Mouse (Mus musculus) heart, embryonic 15.5 days (tissue): ENCODE results near the gene Saysd1. TPM values are rescaled to one million over a fixed set of nuclear protein-coding genes. Genes with fewer than 3 reads are reported as not detected.

Experiments used
- ATAC-seq: fragments of 200-750 bp; cut with Nextera tagmentation; replicated peaks from 2 replicates; pipeline ENCODE4 v1.8.0; 2017; ENCODE audit warnings: low read depth, moderate TSS enrichment; ENCODE audit not compliant: insufficient number of reproducible peaks, insufficient read depth, low FRiP score
- H3K27ac ChIP-seq: fragments of 300-500 bp; sonication (generic); 2 replicates; pipeline ENCODE4 v1.5.1; 2015; ENCODE audit warnings: mild to moderate bottlenecking, inconsistent platforms
- H3K27me3 ChIP-seq: fragments of 300-500 bp; sonication (generic); 2 replicates; pipeline ENCODE4 v1.6.1; 2015; ENCODE audit warnings: inconsistent platforms
- H3K36me3 ChIP-seq: fragments of 300-500 bp; sonication (generic); 2 replicates; pipeline ENCODE4 v1.6.1; 2015; ENCODE audit warnings: mild to moderate bottlenecking, inconsistent platforms
- H3K4me1 ChIP-seq: fragments of 300-500 bp; sonication (generic); replicated peaks from 2 replicates; pipeline ENCODE4 v1.6.1; 2015; ENCODE audit warnings: inconsistent platforms
- H3K4me2 ChIP-seq: fragments of 300-500 bp; sonication (generic); 2 replicates; pipeline ENCODE4 v1.6.1; 2015; ENCODE audit warnings: inconsistent platforms, mild to moderate bottlenecking, moderate library complexity
- H3K4me3 ChIP-seq: fragments of 300-500 bp; sonication (generic); 2 replicates; pipeline ENCODE4 v1.5.1; 2015; ENCODE audit warnings: mild to moderate bottlenecking, inconsistent platforms
- H3K9ac ChIP-seq: fragments of 300-500 bp; sonication (generic); 2 replicates; pipeline ENCODE4 v1.6.1; 2015; ENCODE audit warnings: mild to moderate bottlenecking, inconsistent platforms
- H3K9me3 ChIP-seq: fragments of 300-500 bp; sonication (generic); replicated peaks from 2 replicates; pipeline ENCODE4 v1.6.1; 2016; ENCODE audit warnings: inconsistent platforms
- WGBS: fragments of 180-500 bp; shearing (Covaris S2); methylation state at CpG from one replicate; pipeline ENCODE4 v1.1.7; 2015; ENCODE audit warnings: mixed read lengths; 5-methylcytosine and 5-hydroxymethylcytosine counted together
- polyA plus RNA-seq: library from polyadenylated mRNA; unstranded; fragments of >200 nt; fragmentation: Nextera tagmentation; extraction: Ambion mirVana; gene quantifications from 2 replicates; pipeline ENCODE4 v1.2.1, GENCODE M21; 2015

The Saysd1 gene
- polyA plus RNA-seq: 7.7 and 9.3 TPM in 2 replicates

DNA sequence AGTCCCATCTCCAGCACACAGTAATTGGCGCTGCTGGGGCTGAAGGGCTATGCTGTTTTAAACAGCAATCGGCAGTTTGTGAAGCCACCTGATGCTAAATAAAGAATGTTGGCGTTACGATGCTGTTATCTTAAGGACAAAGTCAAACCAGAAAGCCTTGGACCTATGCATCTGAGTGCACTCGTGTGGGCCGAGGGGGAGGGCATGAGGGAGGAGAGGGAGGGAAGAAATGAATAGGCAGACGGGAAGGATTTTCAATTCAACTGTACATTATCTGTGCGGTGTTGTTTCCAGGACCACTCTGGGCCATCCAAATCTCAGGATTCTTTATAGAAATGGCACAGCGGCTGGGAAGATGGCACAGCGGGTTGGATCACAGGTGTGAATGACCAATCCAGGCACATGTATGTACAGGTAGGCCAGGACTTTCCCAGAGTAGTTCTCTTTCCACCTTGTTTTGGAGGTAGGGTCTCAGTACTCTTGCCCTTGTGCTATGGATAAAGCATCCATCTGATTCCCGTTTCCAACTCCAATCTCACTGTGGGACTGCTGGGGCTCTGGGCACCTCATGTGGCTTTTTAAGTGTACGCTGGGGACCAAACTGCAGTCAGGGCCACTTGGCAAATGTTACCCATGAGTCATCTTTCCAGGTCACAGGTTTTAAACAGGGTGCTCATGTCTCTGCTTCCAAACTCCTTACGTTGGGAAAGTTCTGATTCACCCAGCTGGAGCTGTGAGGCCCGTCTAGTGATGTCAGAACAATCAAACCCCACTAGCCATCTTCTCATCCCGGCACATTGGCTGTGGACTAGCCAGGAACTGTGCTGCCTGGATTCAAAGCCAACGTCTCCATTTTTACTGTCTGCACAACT, at the start of gene Saysd1:
Gene Saysd1 (minus strand): TSS at position 51 of the 872 bp plus-strand sequence.
- no peak for ATAC-seq
- Histone ChIP-seq H3K36me3 (no peaks in the 10 kb centered on the region), H3K9me3 (no peaks in the 10 kb centered on the region), H3K9ac (no peak within 1 kb of the TSS), H3K4me3 (no peak within 1 kb of the TSS), H3K27me3 (no peaks in the 10 kb centered on the region), H3K27ac (no peak within 1 kb of the TSS), H3K4me1 (0 out of 2 replicates have a peak, but pooled peaks cover 3% of the 10 kb centered on the region), H3K4me2 (no peak within 1 kb of the TSS)
- WGBS: 71% methylated on average over 16 of the region's 16 CpGs

DNA sequence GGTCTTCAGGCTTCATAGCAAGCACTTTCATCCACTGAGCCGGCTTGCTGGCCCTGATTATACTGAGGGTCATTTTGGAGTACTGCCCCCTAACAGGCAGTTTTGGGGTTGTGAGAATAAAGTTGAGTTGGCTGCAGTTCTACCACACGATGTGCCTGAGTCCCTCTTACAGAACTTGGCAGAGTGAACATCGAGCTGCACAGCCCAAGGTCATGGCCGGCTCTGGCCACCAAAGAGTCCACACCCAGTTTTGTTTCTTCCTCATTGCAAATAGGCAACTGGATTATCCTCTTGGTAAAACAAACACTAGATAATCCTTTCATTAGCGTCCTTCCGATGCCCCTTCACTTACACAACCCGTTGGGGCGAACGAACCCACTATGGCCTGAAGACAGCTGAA, 47.1 kb upstream of the Saysd1 start:
- 75% methylated on average over 9 of the region's 9 CpGs for WGBS
- no peak overlapping the region for H3K4me2 ChIP-seq

DNA sequence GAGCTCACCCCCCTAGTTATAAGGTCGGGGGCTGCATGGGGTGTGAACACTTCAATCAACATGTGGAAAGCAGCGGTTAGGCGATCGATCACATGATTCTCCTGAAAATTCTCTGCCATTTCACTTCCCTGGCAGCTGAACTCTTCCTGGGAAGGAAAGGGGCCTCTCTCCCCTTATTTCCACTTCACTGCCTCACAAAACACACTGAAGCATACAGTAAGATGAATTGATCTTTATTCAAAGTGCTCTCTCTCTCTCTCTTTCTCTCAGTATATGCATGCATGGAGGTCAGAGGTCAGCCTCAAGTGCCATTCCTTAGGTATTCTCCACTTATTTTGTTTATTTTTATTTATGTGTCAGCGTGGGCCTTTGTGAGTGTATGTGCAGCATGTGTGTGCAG, 45.4 kb upstream of the Saysd1 start:
- no peaks in the 10 kb centered on the region for H3K27me3 ChIP-seq
- 71% methylated on average over 5 of the region's 5 CpGs for WGBS
- no peaks in the 10 kb centered on the region for H3K36me3 ChIP-seq
- H3K4me1 ChIP-seq: peaks cover 20% of the 10 kb centered on the region
- no peak for ATAC-seq
- no peak overlapping the region for H3K27ac ChIP-seq
- H3K4me2 ChIP-seq: no peak overlapping the region
- H3K4me3 ChIP-seq: no peak overlapping the region
- H3K9me3 ChIP-seq: no peaks in the 10 kb centered on the region
- H3K9ac ChIP-seq: no peak overlapping the region

More for the DNA sequence above, 47.1 kb upstream of the Saysd1 start:
- H3K27me3 ChIP-seq: no peaks in the 10 kb centered on the region
- no peaks in the 10 kb centered on the region for H3K9me3 ChIP-seq
- peaks cover 11% of the 10 kb centered on the region for H3K4me1 ChIP-seq
- no peaks in the 10 kb centered on the region for H3K36me3 ChIP-seq
- H3K27ac ChIP-seq: no peak overlapping the region
- no peak for ATAC-seq
- no peak overlapping the region for H3K9ac ChIP-seq
- H3K4me3 ChIP-seq: no peak overlapping the region

DNA sequence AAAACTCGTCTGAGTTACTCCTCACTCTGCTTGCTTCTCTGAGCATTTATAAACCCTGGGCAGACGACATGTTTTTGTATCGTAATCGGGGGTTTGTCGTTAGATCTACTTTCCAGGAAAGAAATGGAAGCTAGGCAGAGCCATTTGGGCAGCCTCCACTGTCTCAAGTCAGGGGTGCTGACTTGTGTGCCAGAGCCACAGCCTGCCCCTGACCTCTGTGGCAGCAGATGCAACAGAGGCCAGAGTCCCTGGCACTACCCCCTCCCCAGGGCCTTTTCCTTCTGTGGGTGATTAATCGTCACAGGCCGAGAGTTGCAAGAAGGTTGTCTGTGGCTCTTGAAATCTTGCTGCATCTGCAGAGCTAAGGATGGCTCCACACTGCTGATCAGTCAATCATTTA, 44.3 kb upstream of the Saysd1 start:
- no peaks in the 10 kb centered on the region for H3K9me3 ChIP-seq
- no peaks in the 10 kb centered on the region for H3K36me3 ChIP-seq
- H3K4me3 ChIP-seq: no peak overlapping the region
- peaks cover 20% of the 10 kb centered on the region for H3K4me1 ChIP-seq
- H3K27me3 ChIP-seq: no peaks in the 10 kb centered on the region
- H3K9ac ChIP-seq: no peak overlapping the region
- no peak overlapping the region for H3K27ac ChIP-seq
- ATAC-seq: no peak
- WGBS: 79% methylated on average over 7 of the region's 7 CpGs
- H3K4me2 ChIP-seq: no peak overlapping the region

GRCm38 (mm10) chr14:20181466-20181921, 43.2 kb upstream of the Saysd1 start, which contains the start of gene Kcnk5:
Gene Kcnk5, minus strand, starts transcription at chr14:20181809.
- H3K9me3 ChIP-seq: no peaks in the 10 kb centered on the region
- peaks cover 20% of the 10 kb centered on the region for H3K4me1 ChIP-seq
- peak; percentile 89 for ATAC-seq
- H3K4me3 ChIP-seq: peak within 1 kb of the TSS; percentile 57
- H3K27me3 ChIP-seq: no peaks in the 10 kb centered on the region
- under 1% methylated on average over 36 of the region's 36 CpGs for WGBS
- H3K27ac ChIP-seq: no peak within 1 kb of the TSS
- H3K9ac ChIP-seq: peak within 1 kb of the TSS; percentile 42
- peak within 1 kb of the TSS; percentile 90 for H3K4me2 ChIP-seq
- H3K36me3 ChIP-seq: no peaks in the 10 kb centered on the region

DNA sequence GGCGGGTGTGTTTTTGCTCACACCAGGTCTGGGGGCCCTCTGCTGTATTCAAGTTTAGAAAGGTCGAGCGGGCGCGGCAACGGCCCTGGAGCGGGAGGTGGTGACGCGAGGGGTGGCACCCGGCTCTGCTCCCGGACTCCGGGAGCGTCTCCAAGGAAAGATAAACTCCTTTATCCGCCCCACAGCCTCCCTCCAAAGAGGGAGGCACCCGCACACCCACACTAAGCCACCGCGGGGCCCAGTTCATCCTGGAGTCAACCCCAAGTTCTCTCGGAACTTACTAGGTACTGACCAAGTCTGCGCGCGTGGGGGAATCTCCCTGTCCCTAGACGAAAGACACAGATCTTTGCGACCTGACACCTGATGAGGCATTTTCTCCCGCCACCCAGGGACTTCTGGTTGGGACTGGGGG, 42.4 kb upstream of the Saysd1 start:
- Histone ChIP-seq H3K4me1 (peaks cover 20% of the 10 kb centered on the region), H3K4me3 (peak overlapping the region; percentile 57), H3K4me2 (peak overlapping the region; percentile 90), H3K27me3 (no peaks in the 10 kb centered on the region), H3K9ac (peak overlapping the region; percentile 42), H3K9me3 (no peaks in the 10 kb centered on the region), H3K27ac (no peak overlapping the region), H3K36me3 (no peaks in the 10 kb centered on the region)
- peak; percentile 23; the same call in 1 of the 2 replicates for ATAC-seq
- under 1% methylated on average over 24 of the region's 24 CpGs for WGBS

- Histone ChIP-seq H3K4me2 (peak overlapping the region; percentile 90), H3K4me3 (peak overlapping the region; percentile 57), H3K4me1 (peaks cover 20% of the 10 kb centered on the region), H3K27me3 (no peaks in the 10 kb centered on the region), H3K36me3 (no peaks in the 10 kb centered on the region), H3K9me3 (no peaks in the 10 kb centered on the region), H3K27ac (no peak overlapping the region), H3K9ac (peak overlapping the region; percentile 42; the same call in 1 of the 2 replicates)
- WGBS: 14% methylated on average over 6 of the region's 6 CpGs
- 0 out of 2 replicates have a peak, but pooled peaks have one; percentile 5 for ATAC-seq
These were observed 42.0 kb upstream of the Saysd1 start for GRCm38 (mm10) chr14:20180304-20180703.

DNA sequence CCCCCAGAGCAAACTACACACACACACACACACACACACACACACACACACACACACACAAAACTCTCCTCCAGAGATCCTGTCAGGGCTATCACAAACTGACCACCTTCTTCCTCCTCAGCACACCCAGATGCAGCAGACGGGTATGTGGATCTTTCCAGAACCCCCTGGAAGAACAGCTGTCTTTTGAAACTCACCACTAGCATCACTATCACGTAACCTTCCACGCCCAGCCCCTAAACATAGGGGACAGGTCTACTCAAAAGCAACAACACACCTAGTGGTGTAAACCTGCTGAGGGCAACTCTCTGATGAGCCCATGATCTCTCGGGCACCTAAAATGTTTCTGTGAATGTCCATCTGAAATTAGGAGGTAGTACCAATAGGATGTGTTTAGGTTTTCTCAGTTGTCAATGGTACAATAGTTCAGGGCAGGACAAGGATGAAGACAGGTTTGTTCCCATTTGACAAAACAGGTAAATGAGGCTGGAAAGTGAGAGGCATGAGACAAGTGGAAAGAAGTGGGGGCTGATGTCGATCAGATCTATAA, 41.5 kb upstream of the Saysd1 start:
- no peaks in the 10 kb centered on the region for H3K27me3 ChIP-seq

GRCm38 (mm10) chr14:20179080-20179479, 40.7 kb upstream of the Saysd1 start:
- H3K9me3 ChIP-seq: no peaks in the 10 kb centered on the region
- no peak for ATAC-seq
- peak overlapping the region; percentile 90; the same call in 1 of the 2 replicates for H3K4me2 ChIP-seq
- H3K4me1 ChIP-seq: peaks cover 20% of the 10 kb centered on the region
- no peaks in the 10 kb centered on the region for H3K36me3 ChIP-seq
- no peak overlapping the region for H3K27ac ChIP-seq
- 0 out of 2 replicates have a peak overlapping the region, but pooled peaks have one; percentile 57 for H3K4me3 ChIP-seq
- no peaks in the 10 kb centered on the region for H3K27me3 ChIP-seq
- no peak overlapping the region for H3K9ac ChIP-seq
- 54% methylated on average over 3 of the region's 3 CpGs for whole genome bisulfite sequencing

More for the DNA sequence above, 41.5 kb upstream of the Saysd1 start:
- Histone ChIP-seq H3K27ac (no peak overlapping the region), H3K4me1 (peaks cover 20% of the 10 kb centered on the region), H3K4me3 (peak overlapping the region; percentile 57), H3K4me2 (peak overlapping the region; percentile 90; the same call in 1 of the 2 replicates), H3K36me3 (no peaks in the 10 kb centered on the region), H3K9ac (no peak overlapping the region), H3K9me3 (no peaks in the 10 kb centered on the region)
- 72% methylated on average over 5 of the region's 5 CpGs for WGBS
- ATAC-seq: no peak

- H3K4me2 ChIP-seq: peak overlapping the region; percentile 6; the same call in 1 of the 2 replicates
- 29% methylated on average over 4 of the region's 4 CpGs for WGBS
- no peaks in the 10 kb centered on the region for H3K27me3 ChIP-seq
- H3K9me3 ChIP-seq: no peaks in the 10 kb centered on the region
- no peaks in the 10 kb centered on the region for H3K36me3 ChIP-seq
- no peak overlapping the region for H3K27ac ChIP-seq
- H3K4me3 ChIP-seq: no peak overlapping the region
- H3K4me1 ChIP-seq: peaks cover 20% of the 10 kb centered on the region
- no peak overlapping the region for H3K9ac ChIP-seq
- no peak for ATAC-seq
These were observed 40.3 kb upstream of the Saysd1 start for GRCm38 (mm10) chr14:20178593-20178992.

- Histone ChIP-seq H3K27me3 (no peaks in the 10 kb centered on the region), H3K4me3 (no peak overlapping the region), H3K27ac (no peak overlapping the region), H3K9ac (no peak overlapping the region), H3K9me3 (no peaks in the 10 kb centered on the region), H3K4me1 (peaks cover 22% of the 10 kb centered on the region), H3K4me2 (no peak overlapping the region), H3K36me3 (no peaks in the 10 kb centered on the region)
- WGBS: 75% methylated on average over 9 of the region's 9 CpGs
- no peak for ATAC-seq
These were observed 39.3 kb upstream of the Saysd1 start for GRCm38 (mm10) chr14:20177494-20178123.
